Mouse (Mus musculus) activated CD4-positive, CD25-positive, alpha-beta regulatory T cell, adult 4 months (primary cell): Measurements from ENCODE around the gene Slco2b1. TPM values are rescaled to one million over a fixed set of nuclear protein-coding genes. Genes with fewer than 3 reads are reported as not detected.

Experiments used
- ATAC-seq: one replicate; pipeline ENCODE4 v1.8.0; 2017
- polyA plus RNA-seq, 2 experiments: library from polyadenylated mRNA; unstranded; fragments of 100-300 nt; shearing (Covaris generic); gene quantifications; one replicate each; pipeline ENCODE4 v1.2.1; 2017

Slco2b1 gene
- polyA plus RNA-seq, 2 experiments from 2014 or later = not detected

- no peak for ATAC-seq
Observed at GRCm38 (mm10) chr7:99644701-99645100, 66.4 kb downstream of the Slco2b1 start.

GRCm38 (mm10) chr7:99642078-99642477 is 69.1 kb downstream of the Slco2b1 start:
- no peak for ATAC-seq

DNA sequence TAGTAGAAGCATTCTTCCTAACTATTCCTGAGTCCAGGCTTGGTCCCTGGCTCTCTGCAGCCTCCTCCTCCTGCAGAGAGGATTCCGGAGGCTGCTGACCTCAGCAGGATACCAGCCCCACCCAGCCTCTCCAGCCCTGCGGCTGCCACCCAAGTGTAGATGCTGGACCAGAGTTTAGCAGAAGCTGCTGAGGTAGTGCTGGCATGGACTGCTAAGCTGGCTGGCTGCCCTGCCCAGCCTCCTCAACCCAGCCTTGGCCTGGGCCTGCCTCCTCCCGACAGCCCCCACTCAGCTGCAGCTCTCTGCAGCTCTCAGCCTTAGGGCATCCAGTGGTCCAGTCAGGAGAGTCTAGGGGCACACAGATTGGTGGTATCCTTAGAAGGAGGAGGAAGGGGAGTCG is 69.9 kb downstream of the Slco2b1 start:
- no peak for ATAC-seq

GRCm38 (mm10) chr7:99633966-99634665 is 77.0 kb downstream of the Slco2b1 start:
- no peak for ATAC-seq

- ATAC-seq = no peak
Observed at GRCm38 (mm10) chr7:99632286-99632685, 78.9 kb downstream of the Slco2b1 start.

DNA sequence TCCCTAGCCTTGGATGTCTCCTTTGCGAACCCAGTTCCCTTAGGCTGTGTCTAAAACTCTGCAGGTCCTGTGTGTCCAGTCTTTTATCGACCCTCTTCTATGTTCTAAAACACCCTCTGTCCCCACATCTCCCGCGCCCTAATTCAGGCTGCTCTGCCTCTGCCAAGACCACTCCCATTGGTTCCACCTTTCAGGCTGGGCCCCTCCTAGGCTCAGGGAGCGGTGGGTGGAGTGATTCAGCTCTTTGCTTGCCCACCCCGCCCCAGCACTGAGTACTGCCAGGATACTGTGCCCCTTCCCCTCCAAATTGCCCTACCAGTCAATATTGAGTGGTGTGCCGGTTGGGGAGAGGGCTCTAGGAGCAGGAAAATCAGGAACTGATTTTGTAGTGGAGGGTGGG is 83.8 kb downstream of the Slco2b1 start:
- ATAC-seq = no peak

GRCm38 (mm10) chr7:99626376-99627270 is 84.5 kb downstream of the Slco2b1 start, which contains the start of gene Tpbgl:
Tpbgl (minus strand) TSS chr7:99627103.
- ATAC-seq = no peak

- no peak for ATAC-seq
Observed at GRCm38 (mm10) chr7:99625722-99626375, 85.3 kb downstream of the Slco2b1 start.

GRCm38 (mm10) chr7:99618860-99619259 is 92.3 kb downstream of the Slco2b1 start:
- ATAC-seq = no peak

DNA sequence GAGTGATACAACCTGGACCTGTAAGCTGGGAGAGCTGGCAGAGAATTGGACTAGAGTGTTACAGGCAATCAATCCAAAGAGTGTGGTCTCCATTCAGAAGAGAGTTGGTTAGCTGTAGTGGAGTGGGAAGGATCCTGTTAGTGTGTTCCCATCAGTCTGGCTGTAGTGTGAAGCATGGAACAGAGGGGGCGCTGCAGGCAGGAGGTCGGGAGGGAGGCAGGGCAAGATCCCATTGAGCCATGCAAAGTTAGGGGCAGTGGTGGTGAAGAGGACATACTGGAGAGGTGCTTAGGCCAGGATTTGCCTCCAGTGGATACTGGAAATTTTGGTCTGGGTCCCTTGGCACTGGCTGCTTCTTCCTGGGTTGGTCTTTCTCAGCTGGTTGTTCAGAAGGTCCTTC is 92.9 kb downstream of the Slco2b1 start:
- ATAC-seq = no peak

Other genes starting within 250 kb of the Slco2b1 start
- gene Klhl35, start 245.3 kb downstream of the Slco2b1 start, polyA plus RNA-seq = not detected
- gene Rps3, start 227.6 kb downstream of the Slco2b1 start, polyA plus RNA-seq = 1,000 to 10,000 TPM; 2,602 to 3,921 TPM
- 10 to 100 TPM in 1 of 2 experiments, 1 to 10 TPM in 1; 8.3 to 12.0 TPM for gene Arrb1, start 175.9 kb downstream of the Slco2b1 start, polyA plus RNA-seq
- gene Tpbgl, start 84.2 kb downstream of the Slco2b1 start, polyA plus RNA-seq = under 1 TPM in 1 of 2 experiments, not detected in 1; 0.25 TPM
- not detected for gene Olfr520, start 18.9 kb upstream of the Slco2b1 start, polyA plus RNA-seq
- not detected for gene Olfr521, start 52.2 kb upstream of the Slco2b1 start, polyA plus RNA-seq
- 10 to 100 TPM; 24.2 to 29.1 TPM for gene Neu3, start 117.1 kb upstream of the Slco2b1 start, polyA plus RNA-seq
- gene Xrra1, start 147.8 kb upstream of the Slco2b1 start, polyA plus RNA-seq = under 1 TPM; 0.32 to 0.34 TPM
- gene Spcs2, start 152.1 kb upstream of the Slco2b1 start, polyA plus RNA-seq = 100 to 1,000 TPM; 511 to 516 TPM